Mouse (Mus musculus): ENCODE measurements at regions not wholly inside any gene's neighbourhood (a gene's known extent, or its start where the extent isn't known, plus 50 kb on each side); places are given as distances from the start of the nearest gene placed in this dataset.
"Not testable (repeated sequence)": the region's sequence is repeated elsewhere in the genome, so short reads cannot be mapped to it uniquely, and the experiment has no call there.

GRCm38 (mm10) chr13:69129056-69129620 lies 129.8 kb upstream of the Adcy2 start:
- ATAC-seq (replicated peaks in 1 of 2; ENCODE audit: insufficient read depth in 1 of 2, low FRiP score in 2 of 2, low TSS enrichment in 1 of 2, low read depth in 1 of 2, poor library complexity in 2 of 2, severe bottlenecking in 2 of 2) = no peak

GRCm38 (mm10) chr13:69127522-69127921 lies 128.2 kb upstream of the Adcy2 start:
- no peak for ATAC-seq (replicated peaks in 1 of 2; ENCODE audit: insufficient read depth in 1 of 2, low FRiP score in 2 of 2, low TSS enrichment in 1 of 2, low read depth in 1 of 2, poor library complexity in 2 of 2, severe bottlenecking in 2 of 2)

GRCm38 (mm10) chr13:69118743-69119142 lies 119.4 kb upstream of the Adcy2 start:
- ATAC-seq (replicated peaks in 1 of 2; ENCODE audit: insufficient read depth in 1 of 2, low FRiP score in 2 of 2, low TSS enrichment in 1 of 2, low read depth in 1 of 2, poor library complexity in 2 of 2, severe bottlenecking in 2 of 2) = not testable (repeated sequence)

- no peak for ATAC-seq (replicated peaks in 1 of 2; ENCODE audit: insufficient read depth in 1 of 2, low FRiP score in 2 of 2, low TSS enrichment in 1 of 2, low read depth in 1 of 2, poor library complexity in 2 of 2, severe bottlenecking in 2 of 2)
Measured at GRCm38 (mm10) chr13:69109168-69109567, 109.8 kb upstream of the Adcy2 start.

GRCm38 (mm10) chr13:69086613-69087012 lies 87.3 kb upstream of the Adcy2 start:
- peak; percentile 56 to 71; a peak in 2 of 4 replicates for ATAC-seq (replicated peaks in 1 of 2; ENCODE audit: insufficient read depth in 1 of 2, low FRiP score in 2 of 2, low TSS enrichment in 1 of 2, low read depth in 1 of 2, poor library complexity in 2 of 2, severe bottlenecking in 2 of 2)

- ATAC-seq (replicated peaks in 1 of 2; ENCODE audit: insufficient read depth in 1 of 2, low FRiP score in 2 of 2, low TSS enrichment in 1 of 2, low read depth in 1 of 2, poor library complexity in 2 of 2, severe bottlenecking in 2 of 2) = no peak
Measured at GRCm38 (mm10) chr13:69070336-69070735, 71.0 kb upstream of the Adcy2 start.

- no peak for ATAC-seq (replicated peaks in 1 of 2; ENCODE audit: insufficient read depth in 1 of 2, low FRiP score in 2 of 2, low TSS enrichment in 1 of 2, low read depth in 1 of 2, poor library complexity in 2 of 2, severe bottlenecking in 2 of 2)
Measured at GRCm38 (mm10) chr13:69069817-69070216, 70.5 kb upstream of the Adcy2 start.

- no peak for ATAC-seq (replicated peaks in 1 of 2; ENCODE audit: insufficient read depth in 1 of 2, low FRiP score in 2 of 2, low TSS enrichment in 1 of 2, low read depth in 1 of 2, poor library complexity in 2 of 2, severe bottlenecking in 2 of 2)
Measured at GRCm38 (mm10) chr13:69066636-69067035, 67.3 kb upstream of the Adcy2 start.

GRCm38 (mm10) chr13:69065285-69065684 lies 65.9 kb upstream of the Adcy2 start:
- no peak for ATAC-seq (replicated peaks in 1 of 2; ENCODE audit: insufficient read depth in 1 of 2, low FRiP score in 2 of 2, low TSS enrichment in 1 of 2, low read depth in 1 of 2, poor library complexity in 2 of 2, severe bottlenecking in 2 of 2)

- ATAC-seq (replicated peaks in 1 of 2; ENCODE audit: insufficient read depth in 1 of 2, low FRiP score in 2 of 2, low TSS enrichment in 1 of 2, low read depth in 1 of 2, poor library complexity in 2 of 2, severe bottlenecking in 2 of 2) = no peak
Measured at GRCm38 (mm10) chr13:69062692-69063233, 63.4 kb upstream of the Adcy2 start.

- ATAC-seq (replicated peaks in 1 of 2; ENCODE audit: insufficient read depth in 1 of 2, low FRiP score in 2 of 2, low TSS enrichment in 1 of 2, low read depth in 1 of 2, poor library complexity in 2 of 2, severe bottlenecking in 2 of 2) = no peak
Measured at GRCm38 (mm10) chr13:69061436-69061835, 62.1 kb upstream of the Adcy2 start.

Measured in hematopoietic stem cell, adult 5-6 weeks (primary cell).